Mouse (Mus musculus): ENCODE results near the gene Trim72.
"Not testable (repeated sequence)": the region's sequence is repeated elsewhere in the genome, so short reads cannot be mapped to it uniquely, and the experiment has no call there.

Trim72 gene

DNA sequence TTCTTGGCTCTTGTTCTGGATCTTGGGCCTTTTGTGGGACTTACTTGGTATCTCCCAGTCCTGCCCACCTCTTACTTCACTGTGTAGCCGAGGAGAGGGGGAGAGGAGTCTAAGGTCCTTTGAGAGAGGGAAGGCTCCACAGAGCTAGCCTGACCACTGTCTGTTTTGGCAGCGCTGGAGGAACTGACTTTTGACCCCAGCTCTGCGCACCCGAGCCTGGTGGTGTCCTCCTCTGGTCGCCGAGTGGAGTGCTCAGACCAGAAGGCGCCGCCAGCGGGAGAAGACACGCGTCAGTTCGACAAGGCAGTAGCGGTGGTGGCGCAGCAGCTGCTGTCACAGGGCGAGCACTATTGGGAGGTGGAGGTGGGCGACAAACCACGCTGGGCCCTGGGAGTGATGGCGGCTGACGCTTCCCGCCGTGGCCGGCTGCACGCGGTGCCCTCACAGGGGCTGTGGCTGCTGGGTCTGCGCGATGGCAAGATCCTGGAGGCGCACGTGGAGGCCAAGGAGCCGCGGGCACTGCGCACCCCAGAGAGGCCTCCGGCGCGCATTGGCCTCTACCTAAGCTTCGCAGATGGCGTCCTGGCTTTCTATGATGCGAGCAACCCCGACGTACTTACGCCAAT lies 6.1 kb downstream of the Trim72 start:
- peak; percentile 23 for DNase-seq

- no peak for DNase-seq
Measured at GRCm38 (mm10) chr7:128012136-128012780, 8.5 kb downstream of the Trim72 start.

GRCm38 (mm10) chr7:128013116-128013515 lies 9.4 kb downstream of the Trim72 start:
- no peak for DNase-seq

DNA sequence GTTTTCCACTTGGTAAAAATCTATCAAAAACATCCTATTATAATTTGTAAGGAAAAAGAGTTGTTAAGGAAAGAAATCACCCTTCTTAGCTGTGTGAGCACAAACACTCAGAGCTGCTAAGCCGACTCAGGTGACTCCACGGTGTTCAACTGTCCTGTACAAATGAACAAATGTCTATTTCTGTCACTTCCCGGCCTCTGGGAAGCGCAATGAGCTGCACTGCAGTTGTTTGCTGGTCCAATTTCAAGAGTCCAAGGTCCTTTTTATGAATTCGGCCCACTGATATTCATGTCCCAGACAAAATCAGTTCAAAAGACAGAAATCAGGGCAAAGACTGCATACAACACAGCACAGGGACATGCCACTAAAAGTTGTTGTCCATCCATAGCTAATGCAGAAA lies 12.4 kb downstream of the Trim72 start:
- DNase-seq: not testable (repeated sequence)

GRCm38 (mm10) chr7:128016650-128017049 lies 12.9 kb downstream of the Trim72 start:
- DNase-seq: no peak

- DNase-seq: no peak
Measured at GRCm38 (mm10) chr7:128018275-128018674, 14.5 kb downstream of the Trim72 start.

DNA sequence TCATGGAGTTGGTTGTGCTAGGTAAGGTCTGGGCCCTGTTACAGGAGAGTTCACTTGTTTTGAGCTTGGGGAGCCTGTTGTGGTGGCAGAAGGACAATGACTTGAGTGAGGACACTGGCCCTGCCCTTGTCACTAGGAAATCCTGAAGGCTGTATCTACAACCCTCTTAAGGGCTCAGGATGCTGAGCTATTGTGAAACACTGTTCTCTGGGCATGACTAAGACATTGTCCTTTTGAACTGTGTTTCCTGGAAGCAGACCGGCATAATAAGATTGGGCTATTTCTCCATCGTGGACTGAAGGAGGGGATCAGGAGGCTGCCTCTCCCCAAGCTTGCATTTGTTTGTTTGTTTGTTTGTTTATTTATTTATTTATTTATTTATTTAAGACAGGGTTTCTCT lies 15.4 kb downstream of the Trim72 start:
- DNase-seq: no peak

DNA sequence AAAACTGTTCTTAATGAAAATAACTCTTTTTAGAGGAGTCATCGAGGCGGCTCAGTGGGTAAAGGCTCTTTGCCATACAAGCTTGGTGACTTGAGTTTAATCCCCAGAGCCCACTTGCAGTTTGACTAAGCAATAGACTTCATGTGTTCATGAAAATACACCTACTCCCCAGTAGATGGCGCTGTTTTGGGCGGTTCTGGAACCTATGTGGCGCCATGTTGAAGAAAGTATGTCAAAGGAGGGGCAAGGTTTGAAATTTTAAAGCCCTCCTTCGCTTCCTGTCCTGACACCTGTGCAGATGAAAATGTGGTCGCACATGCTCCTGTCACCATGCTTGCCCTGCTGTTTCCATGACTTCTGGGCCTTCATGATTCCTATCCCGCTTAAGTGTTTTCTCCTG lies 19.2 kb downstream of the Trim72 start:
- DNase-seq: peak; percentile 26

DNA sequence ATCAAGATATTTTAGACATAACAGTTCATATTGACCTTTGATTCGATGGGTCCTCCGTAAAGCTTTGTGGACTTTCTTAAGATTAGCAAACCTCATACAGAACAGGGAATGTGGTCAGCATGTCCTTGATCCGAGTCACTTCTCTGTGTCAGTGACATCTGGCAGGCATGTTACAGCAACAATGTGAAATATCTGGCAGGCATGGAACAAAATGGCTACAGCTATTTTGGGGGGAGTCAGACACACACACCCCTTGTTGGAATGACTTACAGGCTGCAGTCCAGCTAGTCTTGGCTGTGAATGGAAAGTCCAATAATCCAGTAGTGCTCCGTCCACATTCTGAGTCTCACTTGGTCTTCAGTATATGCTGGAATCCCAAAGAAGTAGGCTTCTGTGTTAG lies 19.8 kb downstream of the Trim72 start:
- DNase-seq: no peak

DNA sequence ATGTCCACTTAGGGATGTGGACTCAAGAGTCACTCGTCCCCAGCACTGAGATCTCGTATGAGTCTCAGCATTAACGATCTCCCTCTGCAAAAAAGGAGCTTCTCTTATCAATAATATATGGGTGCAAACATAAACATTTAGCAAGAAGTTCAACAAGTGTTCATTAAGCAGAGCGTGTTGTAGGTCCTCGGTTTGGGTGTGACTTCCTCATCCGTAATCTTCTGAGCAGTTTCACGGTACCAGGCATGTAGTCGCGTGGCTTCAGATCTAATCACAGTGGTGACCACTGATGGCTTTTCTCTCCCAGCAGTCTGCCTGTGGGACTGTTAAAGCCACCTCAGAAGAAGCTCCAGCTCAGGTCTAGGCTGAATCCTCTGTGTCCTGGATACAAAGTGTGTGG lies 20.6 kb downstream of the Trim72 start:
- DNase-seq: no peak

DNA sequence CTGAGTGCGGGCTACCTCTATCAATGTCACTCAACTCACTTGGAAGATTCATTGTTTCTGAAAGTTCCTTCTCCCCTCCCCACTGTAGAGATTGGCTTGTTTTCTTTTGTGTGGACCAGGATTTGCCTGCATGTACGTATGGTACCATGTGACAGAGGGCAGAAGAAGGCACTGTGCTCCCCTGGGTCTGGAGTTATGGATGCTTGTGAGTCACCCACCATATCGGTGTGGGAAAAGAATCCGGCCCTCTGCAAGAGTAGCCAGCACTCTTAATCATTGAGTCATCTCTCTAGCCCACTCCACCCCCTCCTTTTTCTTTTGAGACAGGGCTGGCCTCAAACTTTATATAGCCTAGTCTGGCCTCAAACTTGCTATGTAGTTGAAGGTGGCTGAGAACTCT lies 21.2 kb downstream of the Trim72 start:
- no peak for DNase-seq

- DNase-seq: no peak
Measured at GRCm38 (mm10) chr7:128025381-128025780, 21.6 kb downstream of the Trim72 start.

DNA sequence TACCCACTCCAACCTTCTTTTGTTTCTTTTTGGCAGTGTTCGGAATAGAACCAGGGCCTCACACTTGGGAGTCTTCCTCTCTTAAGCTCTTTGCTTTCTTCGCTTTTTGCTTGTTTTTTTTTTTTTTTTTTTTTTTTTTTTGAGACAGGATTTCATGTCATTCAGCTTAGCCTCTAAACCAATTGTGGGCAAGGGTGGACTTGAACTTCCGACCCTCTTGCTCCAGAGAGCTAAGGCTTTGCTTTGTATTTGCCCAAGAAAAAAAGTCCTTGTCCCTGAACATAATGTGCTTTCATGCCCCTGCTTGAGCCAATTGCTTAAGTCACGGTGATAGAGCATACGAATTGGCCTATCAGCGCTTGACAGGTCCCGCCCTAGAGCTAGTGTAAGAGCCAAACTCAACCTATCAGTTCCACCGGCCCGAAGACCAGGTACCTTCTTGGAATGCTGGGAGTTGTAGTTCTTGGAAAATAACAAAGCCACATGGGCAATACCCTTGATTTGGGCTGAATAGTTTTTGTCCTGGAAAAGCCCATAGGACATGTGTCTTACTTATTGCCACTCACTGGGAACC lies 27.7 kb downstream of the Trim72 start:
- peak; percentile 61 for DNase-seq

GRCm38 (mm10) chr7:128032290-128032988 lies 28.7 kb downstream of the Trim72 start:
- no peak for DNase-seq

- no peak for DNase-seq
Measured at GRCm38 (mm10) chr7:128032989-128033293, 29.2 kb downstream of the Trim72 start.

DNA sequence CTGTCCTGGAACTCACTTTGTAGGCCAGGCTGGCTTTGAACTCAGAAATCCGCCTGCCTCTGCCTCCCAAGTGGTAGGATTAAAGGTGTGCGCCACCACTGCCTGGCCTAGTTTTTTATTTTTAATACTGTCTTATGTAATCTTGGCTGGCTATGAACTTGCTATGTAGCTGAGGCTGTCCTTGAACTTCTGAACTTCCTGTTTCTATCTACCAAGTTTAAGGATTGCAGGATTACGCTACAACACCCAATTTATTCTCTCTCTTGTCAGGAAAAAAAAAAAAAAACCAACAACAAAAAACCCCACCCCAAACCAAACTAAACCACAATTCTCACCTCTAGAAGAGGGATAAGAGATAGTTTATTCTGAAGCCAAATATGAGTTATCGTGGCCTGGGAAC lies 29.9 kb downstream of the Trim72 start:
- no peak for DNase-seq

- not testable (repeated sequence) for DNase-seq
Measured at GRCm38 (mm10) chr7:128042161-128042820, 38.5 kb downstream of the Trim72 start.

DNA sequence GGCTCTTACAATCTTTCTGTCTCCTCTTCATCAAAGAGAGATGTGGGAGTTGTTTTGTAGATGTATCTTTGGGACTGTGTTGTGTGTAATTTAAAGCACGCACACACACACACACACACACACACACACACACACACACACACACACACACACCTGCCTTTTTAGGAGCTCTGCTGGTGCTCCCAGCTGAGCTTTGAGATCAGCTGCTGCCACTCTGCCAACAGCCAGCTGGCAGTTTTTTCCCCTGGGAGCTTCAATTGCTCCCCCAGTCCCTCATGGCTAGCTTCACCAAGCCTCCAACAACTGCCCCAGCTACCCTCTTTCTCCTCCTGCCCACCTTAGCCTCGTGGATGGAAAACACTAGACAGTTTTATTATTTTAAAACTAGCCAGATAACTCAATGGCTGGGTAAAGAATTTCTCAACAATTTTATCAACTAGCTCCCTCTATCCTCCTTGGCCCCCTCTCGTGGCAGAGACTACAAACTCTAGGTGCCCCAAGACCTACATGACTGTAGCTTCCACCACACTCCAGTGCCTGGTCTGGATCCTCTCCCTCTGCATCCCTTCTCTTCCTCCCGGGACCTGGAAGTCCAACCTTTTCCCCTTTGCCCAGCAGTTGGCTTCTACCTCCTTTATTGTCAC lies 40.5 kb downstream of the Trim72 start:
- no peak for DNase-seq

- no peak for DNase-seq
Measured at GRCm38 (mm10) chr7:128045640-128046039, 41.9 kb downstream of the Trim72 start.

DNA sequence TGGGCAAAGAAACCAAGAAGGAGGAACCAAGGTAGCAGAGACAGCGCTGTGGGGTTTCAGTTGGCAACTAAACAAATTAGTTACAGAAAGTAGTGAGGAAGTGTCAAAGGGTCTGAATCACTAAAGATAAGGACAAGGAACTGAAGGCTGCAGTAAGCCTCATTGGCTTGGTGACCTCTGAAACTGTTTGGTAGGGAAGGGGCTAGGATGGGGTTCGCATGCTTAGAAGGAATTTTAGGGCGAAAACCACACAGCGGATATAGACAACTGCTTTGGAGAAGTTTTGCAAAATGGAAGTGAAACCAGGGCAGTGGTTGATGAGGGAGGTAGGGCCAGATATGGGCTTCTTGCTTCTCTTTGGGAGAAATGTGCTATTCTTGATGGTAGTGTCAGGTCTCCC lies 45.1 kb downstream of the Trim72 start:
- no peak for DNase-seq

DNA sequence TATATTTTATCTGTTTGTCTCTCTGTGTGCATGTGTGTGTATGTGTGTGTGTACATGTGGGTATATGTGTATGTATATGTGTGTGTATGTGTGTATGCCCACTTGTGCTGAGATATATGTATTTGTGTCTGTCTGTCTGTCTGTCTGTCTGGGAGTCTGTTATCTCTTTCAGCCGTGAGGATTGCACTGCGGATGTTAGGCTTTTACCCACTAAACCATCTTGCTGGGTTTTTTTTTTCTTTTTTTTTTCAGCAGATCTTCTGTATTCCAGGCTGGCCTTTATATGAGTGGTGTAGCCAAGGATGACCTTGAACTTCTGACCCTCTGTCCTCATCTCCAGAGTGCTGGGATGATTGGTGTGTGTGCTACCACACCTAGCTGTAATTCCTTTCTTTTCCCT lies 45.5 kb downstream of the Trim72 start:
- no peak for DNase-seq

DNA sequence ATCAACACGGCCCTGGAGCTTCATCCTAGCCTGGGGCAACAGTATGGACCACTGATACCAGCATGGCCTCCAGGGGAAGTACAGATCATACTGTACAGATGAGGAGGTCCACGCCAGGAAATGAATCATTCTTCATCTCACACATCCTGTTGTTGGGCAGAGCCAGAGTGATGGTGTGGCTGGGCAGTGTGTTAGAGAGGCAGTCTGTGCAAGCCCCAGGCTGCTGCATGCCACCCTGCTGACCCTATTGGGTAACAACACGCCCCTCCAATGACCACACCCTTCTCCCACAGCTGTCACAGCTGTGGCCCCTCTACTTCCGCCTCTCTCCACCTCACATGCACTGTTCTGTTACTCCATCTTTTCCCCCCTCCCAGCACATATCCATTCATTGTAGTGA lies 47.0 kb downstream of the Trim72 start:
- no peak for DNase-seq

GRCm38 (mm10) chr7:128053061-128053460 lies 49.3 kb downstream of the Trim72 start:
- no peak for DNase-seq
